Mouse (Mus musculus) ES-E14 (cell line): ENCODE measurements at regions not wholly inside any gene's neighbourhood (a gene's known extent, or its start where the extent isn't known, plus 50 kb on each side); places are given as distances from the start of the nearest gene placed in this dataset.

Experiments
- CHD2 ChIP-seq: IDR thresholded peaks from 2 replicates; pipeline ENCODE4 v1.6.1; 2014; ENCODE audit warnings: mild to moderate bottlenecking, low read depth, low read length, inconsistent platforms
- HCFC1 ChIP-seq: IDR thresholded peaks from 2 replicates; pipeline ENCODE4 v1.6.1; 2012; ENCODE audit warnings: low read length, inconsistent platforms, borderline replicate concordance; ENCODE audit not compliant: insufficient read depth
- MAFK ChIP-seq: IDR thresholded peaks from 2 replicates; pipeline ENCODE4 v1.6.1; 2014; ENCODE audit warnings: mild to moderate bottlenecking, low read depth, low read length, inconsistent platforms; ENCODE audit not compliant: insufficient read depth
- ZC3H11A ChIP-seq: IDR thresholded peaks from 2 replicates; pipeline ENCODE4 v1.6.1; 2012; ENCODE audit warnings: low read depth, mild to moderate bottlenecking, inconsistent platforms, low read length, borderline replicate concordance
- ZNF384 ChIP-seq: IDR thresholded peaks from 2 replicates; pipeline ENCODE4 v1.6.1; 2012; ENCODE audit warnings: low read depth, low read length, inconsistent platforms

DNA sequence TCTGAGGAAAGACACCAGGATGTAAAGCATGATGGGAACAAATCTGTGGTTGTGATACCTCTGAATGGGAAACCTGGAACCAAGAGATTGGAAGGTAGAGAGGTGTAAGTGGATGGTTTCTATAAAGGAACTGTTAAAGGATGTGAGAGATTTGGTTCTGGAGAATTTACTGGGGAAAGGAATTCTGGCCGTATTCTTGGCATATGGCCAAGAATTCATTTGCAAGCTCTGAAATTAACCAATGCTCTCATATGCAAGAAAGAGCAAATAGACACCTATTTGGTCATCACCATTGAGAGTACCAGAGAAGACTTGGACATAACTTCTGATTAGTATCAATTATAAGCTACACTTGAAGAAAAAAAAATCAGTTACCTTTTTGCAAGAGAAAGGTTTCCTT, 187.3 kb downstream of the Gm11146 start:
- TF ChIP-seq CHD2 = no peak
- TF ChIP-seq HCFC1 = no peak
- TF ChIP-seq MAFK = no peak
- no peak for TF ChIP-seq ZC3H11A
- TF ChIP-seq ZNF384 = no peak
